Mouse (Mus musculus): ENCODE results near the gene Prkca.

DNA sequence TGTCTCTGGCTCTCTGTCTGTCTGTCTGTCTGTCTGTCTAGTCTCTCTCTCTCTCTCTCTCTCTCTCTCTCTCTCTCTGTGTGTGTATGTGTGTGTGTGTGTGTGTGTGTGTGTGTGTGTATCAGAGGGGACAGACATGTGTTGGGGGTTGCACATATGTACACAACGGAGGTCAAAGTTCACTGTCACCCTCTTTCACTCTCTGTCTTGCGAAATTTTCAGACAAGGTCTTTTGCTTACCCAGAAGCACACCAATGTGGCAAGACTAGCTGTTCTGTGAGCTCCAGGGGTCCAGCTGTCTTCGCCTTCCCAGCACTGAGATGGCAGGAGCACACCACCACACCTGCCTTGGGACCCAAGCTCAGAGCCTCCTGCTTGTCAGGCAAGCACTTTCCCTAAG, 146.9 kb downstream of the Prkca start:
- TF ChIP-seq CTCF (IDR thresholded peaks at IDR 0.05; ENCODE audit: control insufficient read depth, insufficient read depth, insufficient read length) (no peak), CEBPB (IDR thresholded peaks at IDR 0.05; ENCODE audit: low read depth) (no peak), MYOD1 (IDR thresholded peaks at IDR 0.05; ENCODE audit: control insufficient read depth, insufficient read length, low read depth) (no peak), USF1 (IDR thresholded peaks at IDR 0.05; ENCODE audit: low read depth) (no peak), MAX (IDR thresholded peaks at IDR 0.05) (no peak)
